Mouse (Mus musculus): ENCODE data around the gene Gtdc1.
A peak's percentile ranks its signal among the peaks of the same experiment; 100 is the strongest.

Gene Gtdc1

GRCm38 (mm10) chr2:44538135-44538534 lies 389.3 kb downstream of the Gtdc1 start:
- DNase-seq (ENCODE audit: extremely low read depth, insufficient read length, low spot score): no peak

DNA sequence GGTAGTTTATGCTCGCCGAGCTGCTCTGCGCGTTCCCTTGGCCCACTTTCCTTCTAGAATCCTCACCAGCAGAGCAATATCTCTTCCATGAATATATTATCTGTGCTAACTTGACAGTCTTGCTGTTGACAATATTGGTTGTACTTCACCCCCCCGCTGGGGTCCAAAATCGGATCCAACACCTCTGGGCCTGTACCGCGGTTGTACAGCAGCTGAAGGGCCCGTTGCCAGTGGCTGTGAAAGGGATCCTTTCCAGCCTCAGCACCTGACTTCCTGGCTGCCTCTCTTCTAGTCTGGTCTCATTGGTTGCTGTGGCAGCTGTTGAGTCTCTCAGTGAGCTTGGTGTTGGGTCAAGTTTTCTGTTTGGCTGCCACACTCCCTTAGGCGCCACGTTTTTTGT lies 391.7 kb downstream of the Gtdc1 start:
- DNase-seq (ENCODE audit: extremely low read depth, insufficient read length, low spot score): no peak

DNA sequence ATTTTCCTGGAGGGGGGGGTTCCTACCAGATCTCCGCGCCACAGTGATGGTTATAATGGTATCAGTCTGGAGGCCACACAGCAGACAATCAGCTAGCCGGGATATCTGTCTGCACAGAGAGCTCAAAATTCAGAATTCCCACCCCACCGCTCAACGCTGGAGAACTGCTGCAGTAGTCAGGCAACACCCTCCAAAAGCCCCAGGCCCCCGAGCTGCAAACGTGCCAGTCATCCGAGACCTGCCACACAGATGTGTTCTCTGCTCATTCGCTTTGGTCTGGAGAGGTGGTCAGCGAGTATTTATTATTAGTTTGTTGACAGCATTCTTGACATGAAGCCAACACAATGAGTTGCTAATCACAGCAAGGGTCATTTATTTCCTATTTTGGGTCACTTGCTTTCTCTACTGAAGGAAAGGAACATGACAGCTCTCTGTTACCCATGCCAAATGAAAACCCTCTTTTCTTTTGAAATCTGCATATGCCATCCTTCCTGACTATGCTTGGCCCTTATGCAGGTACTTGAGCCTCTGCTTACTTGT lies 392.3 kb downstream of the Gtdc1 start:
- no peak for DNase-seq (ENCODE audit: extremely low read depth, insufficient read length, low spot score)

DNA sequence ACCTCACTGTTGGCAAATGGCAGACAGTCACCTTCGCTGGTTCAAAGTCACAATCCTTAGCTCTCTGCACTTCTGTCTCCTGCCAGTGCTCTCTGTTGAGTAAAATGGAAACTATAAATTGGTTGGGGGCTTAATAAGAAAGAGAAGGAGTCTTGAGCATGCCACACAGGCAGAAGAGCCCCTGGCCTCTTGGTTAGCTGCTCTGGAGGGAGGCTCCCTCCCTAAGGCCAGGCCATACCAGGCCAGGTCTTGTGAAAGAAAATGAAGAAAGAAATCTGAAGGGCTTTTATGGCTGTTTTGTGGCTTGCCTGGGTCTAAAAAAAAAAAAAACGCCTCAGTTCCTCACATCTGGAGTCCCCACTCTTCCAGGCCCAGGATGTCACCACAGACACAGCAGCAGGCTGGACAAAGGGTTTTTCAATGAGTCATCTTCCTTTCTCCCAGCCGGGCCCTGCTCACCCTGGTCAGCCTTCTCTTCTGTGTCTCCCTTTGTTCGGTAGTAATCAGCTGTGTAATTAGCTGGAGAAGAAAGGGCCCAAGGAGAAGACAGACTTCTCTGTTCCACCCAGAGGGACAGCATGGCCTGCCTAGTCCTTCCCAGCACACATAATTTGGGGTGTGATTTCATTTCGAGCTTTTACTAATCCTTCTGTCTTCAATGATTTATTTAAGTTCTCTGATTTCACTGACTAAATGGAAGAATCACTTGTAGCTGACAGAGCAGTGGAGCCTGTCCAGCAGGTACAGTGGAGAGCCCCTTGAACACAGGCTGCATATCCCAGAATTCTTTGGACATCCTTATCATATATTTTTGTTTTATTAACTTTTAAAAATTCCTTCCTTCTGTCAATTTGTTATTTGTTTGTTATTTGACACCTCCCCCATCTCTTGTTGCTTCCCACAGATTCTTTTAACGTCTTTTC lies 401.1 kb downstream of the Gtdc1 start:
- peak; percentile 73 for DNase-seq (ENCODE audit: extremely low read depth, insufficient read length, low spot score)

GRCm38 (mm10) chr2:44525187-44525919 lies 402.1 kb downstream of the Gtdc1 start:
- DNase-seq (ENCODE audit: extremely low read depth, insufficient read length, low spot score): no peak

- DNase-seq (ENCODE audit: extremely low read depth, insufficient read length, low spot score): peak; percentile 10
These were observed 408.2 kb downstream of the Gtdc1 start for GRCm38 (mm10) chr2:44519236-44519635.

DNA sequence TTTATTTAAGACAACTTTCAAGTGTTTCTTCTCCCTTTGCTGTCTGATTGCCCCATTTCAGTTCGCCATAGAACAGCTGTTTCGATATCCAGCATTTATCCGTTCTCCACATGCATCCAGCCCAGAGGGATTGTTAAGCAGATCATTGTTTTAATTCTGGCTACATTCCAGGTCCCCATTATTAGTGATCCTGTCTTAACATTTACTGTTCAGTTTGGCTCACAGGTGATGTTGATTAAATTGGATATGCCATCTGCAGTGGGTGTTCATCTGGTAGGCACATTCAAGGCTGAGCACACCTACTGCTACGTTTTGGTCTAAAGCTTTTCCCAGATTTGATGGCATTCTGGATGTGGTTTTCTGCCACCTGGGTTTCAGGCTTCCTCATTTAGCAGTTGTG lies 409.4 kb downstream of the Gtdc1 start:
- no peak for DNase-seq (ENCODE audit: extremely low read depth, insufficient read length, low spot score)
